Mouse (Mus musculus): ENCODE data around the gene Arid1b.

The Arid1b gene

GRCm38 (mm10) chr17:5022019-5022544 lies 27.9 kb downstream of the Arid1b start:
- DNase-seq: no peak

GRCm38 (mm10) chr17:5023745-5024144 lies 29.6 kb downstream of the Arid1b start:
- no peak for DNase-seq

GRCm38 (mm10) chr17:5025400-5025799 lies 31.3 kb downstream of the Arid1b start:
- DNase-seq: no peak

- no peak for DNase-seq
Measured at GRCm38 (mm10) chr17:5026578-5026977, 32.4 kb downstream of the Arid1b start.

GRCm38 (mm10) chr17:5029148-5029547 lies 35.0 kb downstream of the Arid1b start:
- DNase-seq: no peak

- no peak for DNase-seq
Measured at GRCm38 (mm10) chr17:5030290-5030689, 36.2 kb downstream of the Arid1b start.

GRCm38 (mm10) chr17:5033346-5033745 lies 39.2 kb downstream of the Arid1b start:
- no peak for DNase-seq

GRCm38 (mm10) chr17:5034201-5034600 lies 40.1 kb downstream of the Arid1b start:
- DNase-seq: no peak

- no peak for DNase-seq
Measured at GRCm38 (mm10) chr17:5036200-5036835, 42.2 kb downstream of the Arid1b start.

- no peak for DNase-seq
Measured at GRCm38 (mm10) chr17:5037199-5037598, 43.1 kb downstream of the Arid1b start.

- DNase-seq: no peak
Measured at GRCm38 (mm10) chr17:5039826-5040225, 45.7 kb downstream of the Arid1b start.

GRCm38 (mm10) chr17:5043871-5044270 lies 49.7 kb downstream of the Arid1b start:
- no peak for DNase-seq

GRCm38 (mm10) chr17:5045613-5046012 lies 51.5 kb downstream of the Arid1b start:
- DNase-seq: no peak

GRCm38 (mm10) chr17:5047373-5047772 lies 53.2 kb downstream of the Arid1b start:
- no peak for DNase-seq

- peak; percentile 34 to 62 for DNase-seq
Measured at GRCm38 (mm10) chr17:5050266-5050665, 56.1 kb downstream of the Arid1b start.

- DNase-seq: no peak
Measured at GRCm38 (mm10) chr17:5050970-5051530, 56.9 kb downstream of the Arid1b start.

- no peak for DNase-seq
Measured at GRCm38 (mm10) chr17:5052091-5052799, 58.1 kb downstream of the Arid1b start.

GRCm38 (mm10) chr17:5052800-5053179 lies 58.7 kb downstream of the Arid1b start:
- DNase-seq: no peak

- DNase-seq: no peak
Measured at GRCm38 (mm10) chr17:5053201-5053600, 59.1 kb downstream of the Arid1b start.

- DNase-seq: no peak
Measured at GRCm38 (mm10) chr17:5055412-5055811, 61.3 kb downstream of the Arid1b start.

GRCm38 (mm10) chr17:5056654-5057053 lies 62.5 kb downstream of the Arid1b start:
- no peak for DNase-seq

GRCm38 (mm10) chr17:5057286-5057685 lies 63.2 kb downstream of the Arid1b start:
- no peak for DNase-seq

GRCm38 (mm10) chr17:5057944-5058720 lies 64.0 kb downstream of the Arid1b start:
- DNase-seq: peak; percentile 77 to 86
